Mouse (Mus musculus) liver, embryonic 13.5 days (tissue): Measurements from ENCODE around the gene Zfp68. TPM values are rescaled to one million over a fixed set of nuclear protein-coding genes. Genes with fewer than 3 reads are reported as not detected.
"Not testable (repeated sequence)": the region's sequence is repeated elsewhere in the genome, so short reads cannot be mapped to it uniquely, and the experiment has no call there.

Experiments used
- ATAC-seq: fragments of 200-750 bp; cut with Nextera tagmentation; 2 replicates; pipeline ENCODE4 v1.8.0; 2017; ENCODE audit warnings: low read depth, mild to moderate bottlenecking, moderate number of reproducible peaks, moderate library complexity
- DNase-seq: peaks from one replicate; pipeline ENCODE4 v3.0.0; 2022
- H3K27ac ChIP-seq: fragments of 300-500 bp; sonication (generic); 2 replicates; pipeline ENCODE4 v1.5.1; 2015; ENCODE audit warnings: moderate library complexity, mild to moderate bottlenecking, inconsistent platforms
- H3K27me3 ChIP-seq: fragments of 300-500 bp; sonication (generic); 2 replicates; pipeline ENCODE4 v1.6.1; 2015; ENCODE audit warnings: mild to moderate bottlenecking, inconsistent platforms
- H3K36me3 ChIP-seq: fragments of 300-500 bp; sonication (generic); 2 replicates; pipeline ENCODE4 v1.6.1; 2015; ENCODE audit warnings: mild to moderate bottlenecking, inconsistent platforms
- H3K4me1 ChIP-seq: fragments of 300-500 bp; sonication (generic); replicated peaks from 2 replicates; pipeline ENCODE4 v1.6.1; 2015; ENCODE audit warnings: inconsistent platforms
- H3K4me2 ChIP-seq: fragments of 300-500 bp; sonication (generic); 2 replicates; pipeline ENCODE4 v1.6.1; 2015; ENCODE audit warnings: inconsistent platforms, mild to moderate bottlenecking, moderate library complexity
- H3K4me3 ChIP-seq: fragments of 300-500 bp; sonication (generic); replicated peaks from 2 replicates; pipeline ENCODE4 v1.5.1; 2015; ENCODE audit warnings: mild to moderate bottlenecking, inconsistent platforms
- H3K9ac ChIP-seq: fragments of 300-500 bp; sonication (generic); 2 replicates; pipeline ENCODE4 v1.6.1; 2015; ENCODE audit warnings: mild to moderate bottlenecking, inconsistent platforms
- H3K9me3 ChIP-seq: fragments of 300-500 bp; sonication (generic); replicated peaks from 2 replicates; pipeline ENCODE4 v1.6.1; 2016; ENCODE audit warnings: inconsistent platforms
- WGBS: fragments of 180-500 bp; shearing (Covaris S2); methylation state at CpG from one replicate; pipeline ENCODE4 v1.1.7; 2015; ENCODE audit not compliant: insufficient replicate concordance; 5-methylcytosine and 5-hydroxymethylcytosine counted together
- microRNA-seq: library from miRNA; unstranded; fragments of <30 nt; microRNA quantifications from one replicate; pipeline ENCODE4, GENCODE M21; 2016
- polyA plus RNA-seq: library from polyadenylated mRNA; unstranded; fragments of >200 nt; fragmentation: Nextera tagmentation; extraction: Ambion mirVana; gene quantifications from 2 replicates; pipeline ENCODE4 v1.2.1, GENCODE M21; 2015

Gene Zfp68
- polyA plus RNA-seq, 1 experiment from 2014 or later, result 17.3 TPM

DNA sequence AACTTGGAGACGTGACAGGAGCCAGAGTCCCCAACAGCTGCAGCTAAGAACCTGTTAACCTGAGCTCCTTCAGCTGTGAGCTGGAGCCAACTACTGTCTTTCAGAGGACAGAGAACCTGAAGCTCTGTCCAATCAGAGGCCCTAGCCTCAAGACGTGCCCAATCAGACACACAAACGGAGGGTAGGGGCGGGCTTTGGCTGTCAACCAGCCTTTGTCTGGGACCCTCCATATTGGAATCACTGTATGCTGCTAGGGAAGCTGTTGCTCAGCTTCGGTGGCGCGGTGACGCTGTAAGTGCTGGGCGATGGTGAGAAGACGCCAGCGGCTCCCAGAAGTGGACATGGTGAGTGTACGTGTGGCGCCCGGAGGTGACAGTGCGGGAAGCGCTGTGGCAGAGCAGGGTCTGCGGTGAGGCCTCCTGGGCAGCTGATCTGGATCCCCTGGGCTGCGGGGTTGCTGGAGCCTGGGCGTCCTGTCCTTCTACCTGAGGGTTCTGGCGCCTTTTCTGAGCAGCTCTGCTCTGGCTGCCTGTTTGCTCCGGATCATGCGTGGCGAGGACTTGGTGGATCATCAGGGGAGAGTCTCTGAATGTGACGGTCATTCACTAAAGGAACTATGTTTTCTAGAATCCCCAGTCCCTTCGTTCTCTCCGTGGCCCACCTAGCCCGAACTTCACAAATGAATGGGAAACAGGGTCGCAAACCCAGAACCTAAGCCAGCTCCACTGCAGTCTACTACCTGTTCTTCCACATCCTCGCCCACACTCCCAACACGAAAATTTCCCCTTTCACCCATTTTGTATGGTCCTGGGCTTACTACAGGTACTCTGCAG, 3.3 kb upstream of the Zfp68 start, which contains the start of gene A430033K04Rik:
Gene A430033K04Rik (plus strand): TSS at position 215 of the 833 bp plus-strand sequence.
- peak within 1 kb of the TSS; percentile 84 for H3K9ac ChIP-seq
- H3K27me3 ChIP-seq, result no peaks in the 10 kb centered on the region
- H3K4me2 ChIP-seq, result peak within 1 kb of the TSS; percentile 79
- H3K4me1 ChIP-seq, result peaks cover 37% of the 10 kb centered on the region
- peak; percentile 88 for ATAC-seq
- under 1% methylated on average over 30 of the region's 30 CpGs for WGBS
- peak within 1 kb of the TSS; percentile 79 for H3K27ac ChIP-seq
- peak; percentile 85 for DNase-seq
- H3K4me3 ChIP-seq, result peak within 1 kb of the TSS; percentile 77
- no peaks in the 10 kb centered on the region; the same call in 1 of the 2 replicates for H3K36me3 ChIP-seq
- H3K9me3 ChIP-seq, result no peaks in the 10 kb centered on the region

DNA sequence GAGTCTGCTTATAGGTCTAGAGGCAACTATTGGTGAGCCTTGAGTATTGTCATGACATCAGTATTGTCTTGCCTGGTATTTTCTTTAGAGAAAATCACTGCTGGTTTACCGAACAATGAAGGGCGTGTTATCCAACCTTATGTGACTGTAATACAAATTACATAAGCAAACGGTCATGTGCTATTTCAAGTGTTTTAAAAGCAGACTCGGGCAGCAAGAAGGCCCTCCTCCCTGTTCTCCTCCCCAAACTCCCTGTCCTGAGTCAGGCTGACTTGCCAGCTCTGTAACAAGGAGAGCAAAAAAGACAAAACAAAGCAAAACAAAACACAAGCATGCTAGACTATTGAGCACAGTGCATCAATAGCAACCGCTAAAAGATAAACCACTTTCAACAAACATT, 1.3 kb upstream of the Zfp68 start:
- H3K27me3 ChIP-seq, result no peaks in the 10 kb centered on the region
- H3K9ac ChIP-seq, result no peak overlapping the region
- WGBS, result 78% methylated on average over 5 of the region's 5 CpGs
- H3K4me2 ChIP-seq, result no peak overlapping the region
- peaks cover 37% of the 10 kb centered on the region for H3K4me1 ChIP-seq
- peaks cover 14% of the 10 kb centered on the region for H3K36me3 ChIP-seq
- H3K27ac ChIP-seq, result no peak overlapping the region; the same call in 1 of the 2 replicates
- DNase-seq (no peak), ATAC-seq (no peak)
- H3K4me3 ChIP-seq, result no peak overlapping the region
- H3K9me3 ChIP-seq, result no peaks in the 10 kb centered on the region

DNA sequence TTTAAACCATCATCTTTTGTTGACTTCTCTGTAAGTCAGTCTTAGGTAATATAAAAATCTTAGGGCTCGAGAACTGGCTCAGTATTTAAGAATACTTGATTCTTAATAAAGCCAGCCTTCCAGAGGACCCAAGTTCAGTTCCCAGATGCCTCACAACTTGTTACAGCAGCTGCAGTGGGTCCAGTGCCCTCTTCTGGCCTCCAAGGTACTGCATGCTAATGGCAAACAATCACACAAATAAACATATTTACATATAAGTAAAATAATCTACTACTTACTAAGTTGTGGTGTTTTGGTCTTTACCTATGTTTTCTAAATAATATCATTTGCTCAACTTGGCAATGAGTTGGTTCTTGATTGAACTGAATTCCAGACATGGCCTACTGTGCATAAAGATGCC, 1.2 kb downstream of the Zfp68 start:
- peak overlapping the region; percentile 88; the same call in 1 of the 2 replicates for H3K9ac ChIP-seq
- H3K27ac ChIP-seq, result no peak overlapping the region
- H3K4me1 ChIP-seq, result peaks cover 21% of the 10 kb centered on the region
- no peak for ATAC-seq
- WGBS, result 79% methylated on average over 1 of the region's 1 CpGs
- H3K4me3 ChIP-seq, result peak overlapping the region; percentile 89
- no peaks in the 10 kb centered on the region for H3K9me3 ChIP-seq
- H3K36me3 ChIP-seq, result peaks cover 38% of the 10 kb centered on the region
- H3K4me2 ChIP-seq, result peak overlapping the region; percentile 66
- DNase-seq, result no peak
- H3K27me3 ChIP-seq, result no peaks in the 10 kb centered on the region

DNA sequence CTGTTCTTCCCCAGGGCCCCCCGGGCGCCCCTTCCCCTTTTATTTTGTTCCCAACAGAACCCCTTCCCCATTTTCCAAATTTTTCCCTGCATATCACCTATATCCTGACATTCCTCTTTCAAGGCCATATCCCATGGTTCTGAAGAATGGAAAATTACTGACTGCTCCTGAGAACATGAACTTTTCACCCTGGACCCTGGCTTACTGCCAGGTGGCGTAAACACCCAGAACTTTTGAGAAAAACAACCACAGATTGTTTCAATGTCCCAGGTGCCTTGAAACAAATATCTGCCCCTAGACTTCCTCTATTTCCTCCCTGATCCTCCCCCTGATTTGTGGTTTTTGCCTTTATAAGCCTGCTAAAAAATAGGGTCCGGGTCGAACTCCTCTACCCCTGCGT, 32.2 kb downstream of the Zfp68 start:
- Histone ChIP-seq H3K27me3 (no peaks in the 10 kb centered on the region), H3K27ac (no peak overlapping the region), H3K9ac (no peak overlapping the region), H3K4me3 (no peak overlapping the region), H3K36me3 (no peaks in the 10 kb centered on the region), H3K4me1 (no peaks in the 10 kb centered on the region), H3K4me2 (no peak overlapping the region), H3K9me3 (0 out of 2 replicates have a peak, but pooled peaks cover 3% of the 10 kb centered on the region)
- DNase-seq (no peak), ATAC-seq (no peak)
- WGBS, result 79% methylated on average over 6 of the region's 6 CpGs

DNA sequence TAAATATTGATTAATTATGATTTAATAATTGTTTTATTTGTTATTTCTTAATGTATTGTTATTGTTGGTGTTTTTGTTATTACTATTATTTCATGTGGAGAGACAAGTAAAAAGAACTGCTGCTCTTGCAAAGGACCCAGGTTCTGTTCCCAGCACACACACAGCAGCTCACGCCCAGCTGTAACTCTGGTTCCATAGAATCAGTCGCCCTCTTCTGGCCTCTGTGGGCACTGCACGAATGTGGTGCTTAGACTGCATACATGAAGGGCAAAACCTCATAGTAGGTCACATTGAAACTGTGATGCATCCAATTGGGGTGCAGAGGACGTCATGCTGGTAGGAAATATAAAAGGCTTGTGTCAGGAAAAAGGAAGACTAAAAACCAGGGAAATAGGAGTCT, 47.9 kb downstream of the Zfp68 start:
- Histone ChIP-seq H3K4me3 (no peak overlapping the region), H3K4me1 (no peaks in the 10 kb centered on the region), H3K4me2 (no peak overlapping the region), H3K27me3 (no peaks in the 10 kb centered on the region), H3K27ac (no peak overlapping the region), H3K9me3 (0 out of 2 replicates have a peak, but pooled peaks cover 3% of the 10 kb centered on the region), H3K36me3 (no peaks in the 10 kb centered on the region), H3K9ac (no peak overlapping the region)
- DNase-seq, result no peak
- WGBS, result 36% methylated on average over 4 of the region's 4 CpGs
- ATAC-seq, result no peak

DNA sequence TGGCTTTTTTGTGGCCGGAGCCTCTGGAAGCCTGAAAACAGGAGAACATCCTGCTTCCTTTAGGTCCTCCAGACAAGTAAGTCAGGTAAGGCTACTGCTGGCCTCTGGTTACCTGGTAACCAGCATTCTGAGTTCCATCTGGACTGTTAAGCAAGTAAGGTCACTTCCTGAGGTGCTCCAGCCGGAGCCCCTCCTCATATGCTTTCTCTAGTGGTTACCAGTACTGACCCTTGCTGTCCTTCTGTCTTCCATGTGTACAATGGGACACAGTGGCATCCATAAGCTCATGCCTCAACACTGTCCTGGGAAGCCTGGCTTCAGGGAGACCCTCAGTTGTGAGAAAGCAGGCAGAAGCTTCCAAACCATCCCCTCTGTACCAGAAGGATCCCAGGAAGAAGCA, 54.9 kb downstream of the Zfp68 start, which contains the start of gene 1700123K08Rik:
Gene 1700123K08Rik (minus strand): TSS at position 101 of the 400 bp plus-strand sequence.
- not testable (repeated sequence) for H3K36me3 ChIP-seq, H3K4me3 ChIP-seq, H3K9me3 ChIP-seq, ATAC-seq, H3K27me3 ChIP-seq, DNase-seq, H3K9ac ChIP-seq, H3K4me1 ChIP-seq, H3K27ac ChIP-seq, H3K4me2 ChIP-seq
- WGBS, result 66% methylated on average over 2 of the region's 2 CpGs

Small RNA genes within 50 kb of the gene (microRNA-seq; reads per million reads assigned to microRNA genes)
- not detected for gene Gm24082

Other genes starting within 250 kb of the Zfp68 start
- gene Zfp157, start 178.3 kb downstream of the Zfp68 start, polyA plus RNA-seq, result 5.6 and 6.4 TPM in 2 replicates
- gene 1700123K08Rik, start 55.0 kb downstream of the Zfp68 start, polyA plus RNA-seq, result not detected in 2 replicates
- gene A430033K04Rik, start 3.1 kb upstream of the Zfp68 start, polyA plus RNA-seq, result 3.5 and 4.6 TPM in 2 replicates
- gene Fam20c, start 134.8 kb upstream of the Zfp68 start, polyA plus RNA-seq, result 6.0 and 6.5 TPM in 2 replicates
- gene Gm5294, start 200.3 kb upstream of the Zfp68 start, polyA plus RNA-seq, result not detected in 2 replicates